Mouse (Mus musculus) lung, postnatal 0 days (tissue): ENCODE data around the gene Sez6l. TPM values are rescaled to one million over a fixed set of nuclear protein-coding genes. Genes with fewer than 3 reads are reported as not detected.
A peak's percentile ranks its signal among the peaks of the same experiment; 100 is the strongest.

Experiments
- ATAC-seq: fragments of 200-750 bp; cut with Nextera tagmentation; 2 replicates; pipeline ENCODE4 v1.8.0; 2017; ENCODE audit warnings: moderate library complexity
- DNase-seq: peaks from one replicate; pipeline ENCODE4 v3.0.0-alpha.2; 2016; ENCODE audit warnings: low spot score
- H3K27ac ChIP-seq: fragments of 300-500 bp; sonication (generic); 2 replicates; pipeline ENCODE4 v1.5.1; 2014; ENCODE audit warnings: antibody characterized with exemption, mild to moderate bottlenecking, low read length, mixed read lengths
- H3K27me3 ChIP-seq: fragments of 300-500 bp; sonication (generic); replicated peaks from 2 replicates; pipeline ENCODE4 v1.6.1; 2014; ENCODE audit warnings: low read length, mixed read lengths; ENCODE audit not compliant: insufficient read depth
- H3K36me3 ChIP-seq: fragments of 300-500 bp; sonication (generic); 2 replicates; pipeline ENCODE4 v1.6.1; 2014; ENCODE audit warnings: low read length, mixed read lengths; ENCODE audit not compliant: insufficient read depth
- H3K4me1 ChIP-seq: fragments of 300-500 bp; sonication (generic); 2 replicates; pipeline ENCODE4 v1.6.1; 2014; ENCODE audit warnings: antibody characterized with exemption, low read depth, low read length, mixed read lengths; ENCODE audit not compliant: insufficient read depth
- H3K4me2 ChIP-seq: fragments of 300-500 bp; sonication (generic); replicated peaks from 2 replicates; pipeline ENCODE4 v1.6.1; 2014; ENCODE audit warnings: low read depth, mild to moderate bottlenecking, low read length, moderate library complexity, mixed read lengths
- H3K4me3 ChIP-seq: fragments of 300-500 bp; sonication (generic); 2 replicates; pipeline ENCODE4 v1.5.1; 2014; ENCODE audit warnings: low read depth, low read length
- H3K9ac ChIP-seq: fragments of 300-500 bp; sonication (generic); replicated peaks from 2 replicates; pipeline ENCODE4 v1.6.1; 2014; ENCODE audit warnings: low read depth, mild to moderate bottlenecking
- H3K9me3 ChIP-seq: fragments of 300-500 bp; sonication (generic); 2 replicates; pipeline ENCODE4 v1.6.1; 2016; ENCODE audit warnings: low read length, mixed read lengths
- CTCF ChIP-seq: IDR thresholded peaks from 2 replicates; pipeline ENCODE4 v1.5.1; 2016; ENCODE audit warnings: antibody characterized with exemption, mild to moderate bottlenecking
- EP300 ChIP-seq: IDR thresholded peaks from 2 replicates; pipeline ENCODE4 v1.6.1; 2016; ENCODE audit warnings: antibody characterized with exemption, mild to moderate bottlenecking, control low read depth
- WGBS: fragments of 180-500 bp; shearing (Covaris S2); extraction: QIAGEN DNeasy Blood & Tissue Kit; methylation state at CpG from one replicate; pipeline ENCODE4 v1.1.7; 2014; 5-methylcytosine and 5-hydroxymethylcytosine counted together
- polyA plus RNA-seq: library from polyadenylated mRNA; unstranded; fragments of >200 nt; fragmentation: Nextera tagmentation; extraction: Ambion mirVana; gene quantifications from 2 replicates; pipeline ENCODE4 v1.2.1, GENCODE M21; 2015

Sez6l gene
- polyA plus RNA-seq, 1 experiment from 2014 or later: 0.11 TPM

DNA sequence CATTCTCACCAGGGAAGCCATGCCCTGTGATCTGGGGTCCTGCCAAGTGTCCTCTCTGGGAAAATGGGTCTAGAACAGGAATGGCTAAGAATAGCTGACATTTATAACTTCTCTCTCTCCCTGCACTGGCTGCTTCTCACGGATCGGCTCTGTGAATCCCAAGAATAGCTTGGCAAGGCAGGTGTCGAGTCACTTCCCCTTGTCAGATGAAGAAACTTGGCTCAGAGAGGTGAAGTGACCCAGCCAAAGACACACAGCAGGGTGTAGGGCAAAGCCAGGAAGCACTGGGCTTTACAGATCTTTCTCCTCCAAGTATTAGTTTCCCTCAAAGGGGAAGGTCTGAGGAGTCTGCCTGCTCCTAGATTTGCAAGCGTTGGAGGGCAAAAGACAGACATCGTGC lies 44.1 kb downstream of the Sez6l start:
- no peak for TF ChIP-seq CTCF
- no peak for TF ChIP-seq EP300
- no peak overlapping the region for H3K9ac ChIP-seq
- DNase-seq (no peak), ATAC-seq (no peak)
- H3K27ac ChIP-seq: no peak overlapping the region
- H3K36me3 ChIP-seq: no peaks in the 10 kb centered on the region
- H3K4me1 ChIP-seq: no peaks in the 10 kb centered on the region
- WGBS: 78% methylated on average over 5 of the region's 5 CpGs
- no peak overlapping the region for H3K4me2 ChIP-seq
- H3K9me3 ChIP-seq: no peaks in the 10 kb centered on the region
- H3K4me3 ChIP-seq: no peak overlapping the region
- H3K27me3 ChIP-seq: no peaks in the 10 kb centered on the region

DNA sequence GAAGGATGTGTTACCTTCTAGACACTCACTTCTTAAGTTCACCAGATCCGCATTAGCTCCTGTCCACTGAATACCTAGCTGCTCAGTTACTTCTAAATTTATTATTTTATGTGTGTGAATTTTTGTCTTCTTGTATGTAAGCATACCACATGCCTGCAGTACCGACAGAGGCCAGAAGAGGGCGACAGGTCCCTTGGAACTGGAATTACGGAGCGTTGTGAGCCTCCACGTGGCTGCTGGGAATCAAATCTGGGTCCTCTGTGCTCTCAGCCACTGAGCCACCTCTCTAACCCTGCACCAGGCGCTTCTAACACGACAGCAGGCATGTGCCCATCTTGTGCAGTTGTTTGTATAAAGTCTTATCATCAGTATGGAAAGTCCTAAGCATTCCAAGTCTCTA lies 44.8 kb downstream of the Sez6l start:
- H3K4me3 ChIP-seq: no peak overlapping the region
- no peaks in the 10 kb centered on the region for H3K36me3 ChIP-seq
- no peak overlapping the region for H3K4me2 ChIP-seq
- H3K9ac ChIP-seq: no peak overlapping the region
- no peak overlapping the region for H3K27ac ChIP-seq
- WGBS: 64% methylated on average over 8 of the region's 8 CpGs
- ATAC-seq: no peak
- no peaks in the 10 kb centered on the region for H3K4me1 ChIP-seq
- no peaks in the 10 kb centered on the region for H3K9me3 ChIP-seq
- TF ChIP-seq EP300: no peak
- TF ChIP-seq CTCF: peak; percentile 58
- no peak for DNase-seq
- no peaks in the 10 kb centered on the region for H3K27me3 ChIP-seq

DNA sequence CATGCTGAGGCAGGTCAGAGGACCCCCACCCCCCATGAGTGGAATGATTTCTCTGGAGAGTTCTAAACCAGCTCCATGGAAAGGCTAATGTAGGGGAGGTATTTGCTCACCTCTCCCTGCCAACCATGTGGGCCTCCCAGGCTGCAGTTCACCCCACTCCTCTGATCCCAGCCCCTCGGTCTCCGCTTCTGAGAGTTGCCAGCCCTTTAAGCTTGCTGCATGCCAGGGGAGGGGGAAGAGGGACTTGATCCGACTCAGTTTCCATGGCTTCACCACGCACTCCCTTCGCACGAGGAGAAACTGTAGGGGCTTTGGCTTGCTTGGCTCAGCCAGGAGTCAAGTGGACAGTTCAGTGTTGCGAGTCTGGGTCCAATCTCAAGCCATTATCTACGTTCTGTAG lies 45.9 kb downstream of the Sez6l start:
- WGBS: 56% methylated on average over 8 of the region's 8 CpGs
- H3K4me2 ChIP-seq: no peak overlapping the region
- TF ChIP-seq EP300: no peak
- TF ChIP-seq CTCF: no peak
- no peaks in the 10 kb centered on the region for H3K9me3 ChIP-seq
- H3K4me1 ChIP-seq: no peaks in the 10 kb centered on the region
- H3K4me3 ChIP-seq: no peak overlapping the region
- no peak for DNase-seq
- no peak for ATAC-seq
- no peak overlapping the region for H3K27ac ChIP-seq
- no peak overlapping the region for H3K9ac ChIP-seq
- H3K36me3 ChIP-seq: no peaks in the 10 kb centered on the region
- no peaks in the 10 kb centered on the region for H3K27me3 ChIP-seq

DNA sequence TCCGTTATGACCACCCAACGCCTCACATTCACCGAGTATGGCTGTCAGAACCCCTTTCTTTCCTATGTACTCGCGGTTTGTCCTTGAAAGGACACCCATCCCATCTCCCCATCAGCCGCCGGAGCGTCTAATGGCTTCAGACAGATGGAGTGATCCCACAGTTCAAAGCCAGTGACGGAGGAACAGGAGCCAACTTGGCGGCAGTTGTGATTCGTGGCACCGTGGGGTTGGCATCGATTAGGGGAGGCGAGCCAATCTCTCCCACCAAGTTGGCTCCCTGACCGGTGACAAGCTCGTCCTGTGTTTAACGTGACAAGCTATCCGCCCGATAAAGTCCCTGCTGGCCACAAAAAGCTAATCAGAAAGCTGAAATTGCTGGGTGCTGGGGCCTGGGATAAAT lies 50.0 kb downstream of the Sez6l start:
- Histone ChIP-seq H3K4me2 (no peak overlapping the region), H3K4me1 (no peaks in the 10 kb centered on the region), H3K4me3 (no peak overlapping the region), H3K9ac (no peak overlapping the region), H3K27me3 (no peaks in the 10 kb centered on the region), H3K9me3 (no peaks in the 10 kb centered on the region), H3K36me3 (no peaks in the 10 kb centered on the region), H3K27ac (no peak overlapping the region)
- ATAC-seq (no peak), DNase-seq (no peak)
- TF ChIP-seq CTCF (no peak), EP300 (no peak)
- 69% methylated on average over 19 of the region's 19 CpGs for WGBS

DNA sequence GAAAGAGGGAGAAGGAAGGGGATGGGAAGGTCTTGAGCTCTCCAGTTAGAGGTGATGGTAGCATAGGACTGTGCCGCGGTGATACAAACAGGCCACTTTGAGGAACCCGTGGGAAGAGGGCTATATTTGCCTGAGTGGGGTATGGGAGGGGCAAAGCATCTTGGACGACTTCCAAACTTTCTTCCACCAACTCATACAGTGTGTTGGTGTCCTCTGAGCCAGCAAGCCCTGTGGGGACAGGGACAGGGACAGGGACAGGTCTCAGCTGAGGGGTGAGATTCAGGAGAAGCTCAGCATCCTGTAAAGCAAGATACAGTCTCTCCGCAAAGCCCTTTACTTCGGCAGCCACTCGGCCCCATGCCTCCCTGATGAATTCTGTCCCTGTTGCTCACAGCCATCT lies 50.5 kb downstream of the Sez6l start:
- WGBS: 52% methylated on average over 7 of the region's 7 CpGs
- H3K4me1 ChIP-seq: no peaks in the 10 kb centered on the region
- DNase-seq (no peak), ATAC-seq (no peak)
- H3K4me3 ChIP-seq: no peak overlapping the region
- H3K9ac ChIP-seq: no peak overlapping the region
- TF ChIP-seq CTCF: no peak
- TF ChIP-seq EP300: no peak
- no peaks in the 10 kb centered on the region for H3K9me3 ChIP-seq
- H3K27me3 ChIP-seq: no peaks in the 10 kb centered on the region
- H3K27ac ChIP-seq: no peak overlapping the region
- no peaks in the 10 kb centered on the region for H3K36me3 ChIP-seq
- no peak overlapping the region for H3K4me2 ChIP-seq

DNA sequence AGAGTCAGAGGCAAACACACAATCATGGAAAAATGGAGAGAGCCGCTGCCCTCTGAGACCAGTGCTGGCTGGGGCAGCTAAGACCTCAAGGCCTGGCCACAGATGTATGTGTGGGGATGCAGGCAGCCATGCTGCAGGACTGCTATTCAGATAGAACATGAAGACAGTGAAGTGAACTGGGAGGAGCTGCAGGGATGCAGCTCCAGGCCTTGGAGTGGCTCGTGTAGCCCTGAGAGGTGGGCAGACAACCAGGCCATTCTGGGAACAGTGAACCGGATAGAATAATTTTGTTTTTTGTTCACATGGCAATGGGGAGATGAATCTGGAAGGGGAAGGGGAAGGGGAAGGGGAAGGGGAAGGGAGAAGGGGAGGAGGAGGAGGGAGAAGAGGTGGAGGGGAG lies 51.0 kb downstream of the Sez6l start:
- H3K4me1 ChIP-seq: no peaks in the 10 kb centered on the region
- no peaks in the 10 kb centered on the region for H3K9me3 ChIP-seq
- no peak overlapping the region for H3K4me3 ChIP-seq
- no peak overlapping the region for H3K4me2 ChIP-seq
- WGBS: 74% methylated on average over 3 of the region's 3 CpGs
- no peak for ATAC-seq
- H3K27ac ChIP-seq: no peak overlapping the region
- no peak overlapping the region for H3K9ac ChIP-seq
- DNase-seq: no peak
- no peaks in the 10 kb centered on the region for H3K27me3 ChIP-seq
- H3K36me3 ChIP-seq: no peaks in the 10 kb centered on the region
- no peak for TF ChIP-seq EP300

DNA sequence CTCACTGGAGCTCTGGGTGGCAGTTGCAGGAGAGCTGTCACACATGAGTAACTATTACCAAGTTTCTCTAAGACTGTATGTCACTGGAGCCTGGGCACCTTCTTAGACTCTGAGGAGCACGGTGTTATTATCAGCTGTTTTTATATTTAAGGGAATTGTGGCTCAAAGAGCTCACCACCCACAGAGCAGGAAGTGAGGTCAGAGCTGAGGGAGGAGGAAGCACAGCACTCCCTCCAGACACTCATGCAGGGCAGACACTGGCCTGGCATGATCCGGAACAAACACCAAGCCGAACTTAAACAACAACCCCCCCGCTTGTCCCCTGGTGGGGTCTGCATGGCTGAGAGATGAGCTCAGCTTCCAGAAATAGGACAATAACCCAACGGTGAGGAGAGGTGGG lies 51.7 kb downstream of the Sez6l start:
- H3K9ac ChIP-seq: no peak overlapping the region
- ATAC-seq (no peak; the same call in 1 of the 2 replicates), DNase-seq (no peak)
- H3K4me1 ChIP-seq: no peaks in the 10 kb centered on the region
- no peak overlapping the region for H3K4me2 ChIP-seq
- no peak overlapping the region for H3K27ac ChIP-seq
- no peaks in the 10 kb centered on the region for H3K27me3 ChIP-seq
- 33% methylated on average over 5 of the region's 5 CpGs for WGBS
- no peaks in the 10 kb centered on the region for H3K9me3 ChIP-seq
- no peak for TF ChIP-seq CTCF
- TF ChIP-seq EP300: no peak
- H3K36me3 ChIP-seq: no peaks in the 10 kb centered on the region
- H3K4me3 ChIP-seq: no peak overlapping the region
